Mouse (Mus musculus): ENCODE data around the gene Slamf7.

DNA sequence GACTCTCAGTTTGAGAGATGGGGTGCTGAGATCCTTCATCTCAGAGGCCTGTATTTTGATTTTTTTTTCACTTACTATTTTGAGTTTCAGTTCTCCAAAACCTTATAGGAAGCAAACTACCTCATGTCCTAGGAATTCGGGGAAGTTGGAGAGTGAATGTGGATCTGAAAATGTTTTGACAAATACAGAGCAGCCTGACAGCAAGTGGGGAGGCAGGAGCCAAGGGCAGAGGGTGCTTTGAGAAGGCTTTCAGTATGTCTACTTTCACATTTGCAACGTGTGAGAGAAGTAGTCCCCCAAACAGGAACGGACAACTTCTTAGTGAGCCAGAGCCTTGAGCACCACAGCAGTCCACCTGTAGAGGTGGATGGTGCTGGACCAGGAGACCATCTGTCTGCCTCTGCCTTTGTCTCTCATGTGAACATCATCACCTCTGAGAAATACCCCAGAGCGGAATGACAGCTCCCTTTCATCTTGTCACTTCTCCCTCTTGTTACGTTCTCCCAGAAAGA is 6.3 kb downstream of the Slamf7 start:
- TF ChIP-seq CTCF (IDR thresholded peaks at IDR 0.05; ENCODE audit: low read depth) (no peak), EP300 (IDR thresholded peaks at IDR 0.05; ENCODE audit: low read depth) (no peak)

Measured in liver, postnatal 0 days (tissue).